Mouse (Mus musculus) kidney, embryonic 16.5 days (tissue): ENCODE data around the gene Pfdn6. TPM values are rescaled to one million over a fixed set of nuclear protein-coding genes. Genes with fewer than 3 reads are reported as not detected.

ENCODE experiments used
- ATAC-seq: fragments of 200-750 bp; cut with Nextera tagmentation; 2 replicates; pipeline ENCODE4 v1.8.0; 2017; ENCODE audit warnings: moderate TSS enrichment; ENCODE audit not compliant: low FRiP score, low TSS enrichment
- H3K27ac ChIP-seq: fragments of 300-500 bp; sonication (generic); 2 replicates; pipeline ENCODE4 v1.5.1; 2014; ENCODE audit warnings: low read length
- H3K27me3 ChIP-seq: fragments of 300-500 bp; sonication (generic); 2 replicates; pipeline ENCODE4 v1.6.1; 2014; ENCODE audit warnings: low read length, control low read depth, mixed read lengths; ENCODE audit not compliant: insufficient read depth
- H3K36me3 ChIP-seq: fragments of 300-500 bp; sonication (generic); 2 replicates; pipeline ENCODE4 v1.6.1; 2014; ENCODE audit warnings: low read length, control low read depth, mixed read lengths; ENCODE audit not compliant: insufficient read depth
- H3K4me1 ChIP-seq: fragments of 300-500 bp; sonication (generic); 2 replicates; pipeline ENCODE4 v1.6.1; 2014; ENCODE audit warnings: low read length, control low read depth, mixed read lengths; ENCODE audit not compliant: insufficient read depth
- H3K4me2 ChIP-seq: fragments of 300-500 bp; sonication (generic); replicated peaks from 2 replicates; pipeline ENCODE4 v1.6.1; 2014; ENCODE audit warnings: low read depth, low read length
- H3K4me3 ChIP-seq: fragments of 300-500 bp; sonication (generic); 2 replicates; pipeline ENCODE4 v1.5.1; 2014; ENCODE audit warnings: mild to moderate bottlenecking, low read length
- H3K9ac ChIP-seq: fragments of 300-500 bp; sonication (generic); replicated peaks from 2 replicates; pipeline ENCODE4 v1.6.1; 2014; ENCODE audit warnings: low read length
- H3K9me3 ChIP-seq: fragments of 300-500 bp; sonication (generic); 2 replicates; pipeline ENCODE4 v1.6.1; 2016; ENCODE audit warnings: low read length, control low read depth
- WGBS: fragments of 180-500 bp; shearing (Covaris S2); extraction: QIAGEN DNeasy Blood & Tissue Kit; methylation state at CpG from one replicate; pipeline ENCODE4 v1.1.7; 2014; 5-methylcytosine and 5-hydroxymethylcytosine counted together
- polyA plus RNA-seq: library from polyadenylated mRNA; unstranded; fragments of >200 nt; fragmentation: Nextera tagmentation; extraction: Ambion mirVana; gene quantifications from 2 replicates; pipeline ENCODE4 v1.2.1, GENCODE M21; 2015

The Pfdn6 gene
- polyA plus RNA-seq, 1 experiment from 2014 or later = 168 TPM

- 73% methylated on average over 10 of the region's 10 CpGs for WGBS
- Histone ChIP-seq H3K27me3 (no peaks in the 10 kb centered on the region), H3K4me3 (peak overlapping the region; percentile 51), H3K9me3 (no peaks in the 10 kb centered on the region), H3K4me2 (peak overlapping the region; percentile 75), H3K36me3 (peaks cover 39% of the 10 kb centered on the region), H3K9ac (peak overlapping the region; percentile 64; the same call in 1 of the 2 replicates), H3K4me1 (peaks cover 45% of the 10 kb centered on the region), H3K27ac (peak overlapping the region; percentile 92)
- ATAC-seq = no peak
These were observed 10.0 kb upstream of the Pfdn6 start for GRCm38 (mm10) chr17:33950131-33950625.

DNA sequence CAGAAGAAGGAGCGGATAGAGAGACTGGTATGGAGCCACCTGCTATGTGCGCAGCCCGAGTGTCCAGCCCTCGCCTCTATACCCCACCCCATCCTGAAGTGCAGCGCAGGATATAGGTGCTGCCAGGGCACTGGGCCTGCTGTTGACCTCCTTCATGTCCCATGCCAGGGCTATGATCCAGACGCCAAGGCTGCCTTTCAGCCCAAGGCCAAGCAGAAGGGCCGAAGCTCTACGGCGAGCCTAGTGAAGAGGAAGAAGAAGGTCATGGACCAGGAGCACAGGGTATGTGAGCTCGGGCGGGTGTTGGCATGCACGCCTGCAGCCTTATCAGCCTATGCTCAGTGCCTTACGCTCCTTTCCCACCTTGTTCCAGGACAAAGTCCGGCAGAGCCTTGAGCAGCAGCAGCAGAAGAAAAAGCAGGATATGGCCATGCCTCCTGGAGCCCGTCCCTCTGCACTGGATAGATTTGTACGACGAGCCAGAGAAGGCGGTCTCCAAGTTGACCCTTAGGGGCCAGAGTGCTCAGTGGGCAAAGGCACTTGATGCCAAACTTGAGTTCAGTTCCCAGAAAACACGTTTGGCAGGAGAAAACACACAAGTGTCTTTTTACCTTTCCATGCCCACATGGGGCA, 8.9 kb upstream of the Pfdn6 start:
- peaks cover 49% of the 10 kb centered on the region for H3K36me3 ChIP-seq
- no peak for ATAC-seq
- peaks cover 38% of the 10 kb centered on the region for H3K4me1 ChIP-seq
- H3K27ac ChIP-seq = no peak overlapping the region
- H3K4me3 ChIP-seq = no peak overlapping the region
- H3K4me2 ChIP-seq = no peak overlapping the region
- 89% methylated on average over 19 of the region's 19 CpGs for WGBS
- H3K9ac ChIP-seq = no peak overlapping the region
- no peaks in the 10 kb centered on the region for H3K9me3 ChIP-seq
- H3K27me3 ChIP-seq = no peaks in the 10 kb centered on the region

GRCm38 (mm10) chr17:33948090-33948904, 8.2 kb upstream of the Pfdn6 start:
- Histone ChIP-seq H3K9ac (no peak overlapping the region), H3K4me2 (no peak overlapping the region), H3K36me3 (peaks cover 48% of the 10 kb centered on the region), H3K4me1 (peaks cover 31% of the 10 kb centered on the region), H3K27ac (no peak overlapping the region), H3K9me3 (no peaks in the 10 kb centered on the region), H3K4me3 (no peak overlapping the region), H3K27me3 (no peaks in the 10 kb centered on the region)
- WGBS = 82% methylated on average over 22 of the region's 22 CpGs
- ATAC-seq = no peak

GRCm38 (mm10) chr17:33947430-33948089, 7.4 kb upstream of the Pfdn6 start:
- Histone ChIP-seq H3K4me1 (peaks cover 23% of the 10 kb centered on the region), H3K27me3 (no peaks in the 10 kb centered on the region), H3K27ac (no peak overlapping the region), H3K36me3 (peaks cover 46% of the 10 kb centered on the region), H3K4me2 (no peak overlapping the region), H3K9me3 (no peaks in the 10 kb centered on the region), H3K4me3 (no peak overlapping the region), H3K9ac (no peak overlapping the region)
- WGBS = 90% methylated on average over 10 of the region's 10 CpGs
- ATAC-seq = no peak

- no peak overlapping the region for H3K4me2 ChIP-seq
- H3K36me3 ChIP-seq = peaks cover 35% of the 10 kb centered on the region
- no peak for ATAC-seq
- H3K27me3 ChIP-seq = no peaks in the 10 kb centered on the region
- WGBS = 95% methylated on average over 15 of the region's 15 CpGs
- H3K4me3 ChIP-seq = no peak overlapping the region
- H3K4me1 ChIP-seq = peaks cover 17% of the 10 kb centered on the region
- H3K27ac ChIP-seq = no peak overlapping the region
- no peak overlapping the region for H3K9ac ChIP-seq
- H3K9me3 ChIP-seq = no peaks in the 10 kb centered on the region
These were observed 3.3 kb upstream of the Pfdn6 start for GRCm38 (mm10) chr17:33943454-33943853.

- peak overlapping the region; percentile 97 for H3K4me3 ChIP-seq
- no peaks in the 10 kb centered on the region for H3K27me3 ChIP-seq
- no peak for ATAC-seq
- no peaks in the 10 kb centered on the region for H3K9me3 ChIP-seq
- H3K9ac ChIP-seq = peak overlapping the region; percentile 89
- peaks cover 48% of the 10 kb centered on the region for H3K36me3 ChIP-seq
- WGBS = 54% methylated on average over 19 of the region's 19 CpGs
- H3K4me2 ChIP-seq = peak overlapping the region; percentile 95
- no peak overlapping the region for H3K27ac ChIP-seq
- H3K4me1 ChIP-seq = peaks cover 17% of the 10 kb centered on the region
These were observed 1.2 kb upstream of the Pfdn6 start for GRCm38 (mm10) chr17:33941381-33941780.

DNA sequence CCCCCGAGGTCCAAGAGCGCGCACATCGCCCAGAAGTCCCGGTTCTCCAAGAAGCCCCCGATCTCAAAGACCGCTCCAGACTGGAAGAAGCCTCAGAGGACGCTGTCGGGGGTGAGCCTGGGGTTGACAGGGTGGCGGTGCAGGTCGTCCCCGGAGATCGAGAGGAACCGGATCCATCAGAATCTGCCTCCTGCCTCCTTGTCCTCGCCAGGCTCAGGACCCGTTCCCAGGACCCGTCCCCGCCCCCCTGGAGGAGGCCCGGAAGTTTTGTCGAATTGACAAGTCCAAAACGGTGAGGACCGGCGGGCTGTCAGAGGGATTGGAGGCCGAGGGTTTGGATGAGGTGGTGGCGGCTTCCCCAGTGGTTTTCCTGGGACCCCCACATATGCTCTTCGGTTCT, 838 bp upstream of the Pfdn6 start:
- Histone ChIP-seq H3K27ac (no peak overlapping the region), H3K27me3 (no peaks in the 10 kb centered on the region), H3K9me3 (no peaks in the 10 kb centered on the region), H3K4me2 (peak overlapping the region; percentile 95), H3K36me3 (peaks cover 45% of the 10 kb centered on the region), H3K4me3 (peak overlapping the region; percentile 97), H3K4me1 (peaks cover 17% of the 10 kb centered on the region), H3K9ac (peak overlapping the region; percentile 89)
- ATAC-seq = no peak
- WGBS = 3% methylated on average over 26 of the region's 26 CpGs

DNA sequence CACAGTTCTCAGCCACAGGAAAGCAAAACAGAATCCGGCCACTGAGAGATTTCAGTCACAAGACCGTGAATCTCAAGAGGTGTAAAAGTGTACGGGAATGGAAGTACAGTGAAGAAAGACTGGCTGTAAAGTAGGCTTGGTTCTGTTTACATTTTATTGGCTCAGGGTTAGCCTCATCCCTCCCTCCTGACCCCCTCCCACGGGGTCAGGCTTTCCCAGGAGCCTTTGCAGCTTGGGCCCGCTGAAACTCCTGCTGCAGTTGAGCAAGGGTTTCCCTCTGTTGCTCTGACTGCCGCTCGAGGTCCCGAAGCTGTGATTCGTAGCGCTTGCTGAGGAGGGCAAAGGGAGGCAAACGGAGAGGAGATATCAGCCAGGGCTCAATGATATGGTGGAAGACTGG, 1.4 kb downstream of the Pfdn6 start:
- H3K27me3 ChIP-seq = no peaks in the 10 kb centered on the region
- 71% methylated on average over 11 of the region's 11 CpGs for whole genome bisulfite sequencing
- H3K4me2 ChIP-seq = no peak overlapping the region
- H3K27ac ChIP-seq = no peak overlapping the region
- peaks cover 37% of the 10 kb centered on the region for H3K36me3 ChIP-seq
- H3K9ac ChIP-seq = no peak overlapping the region
- ATAC-seq = no peak
- no peaks in the 10 kb centered on the region for H3K9me3 ChIP-seq
- peaks cover 17% of the 10 kb centered on the region for H3K4me1 ChIP-seq
- no peak overlapping the region for H3K4me3 ChIP-seq

- peaks cover 17% of the 10 kb centered on the region for H3K4me1 ChIP-seq
- no peak overlapping the region for H3K27ac ChIP-seq
- 87% methylated on average over 15 of the region's 15 CpGs for WGBS
- H3K9me3 ChIP-seq = no peaks in the 10 kb centered on the region
- H3K4me2 ChIP-seq = no peak overlapping the region
- H3K4me3 ChIP-seq = no peak overlapping the region
- H3K36me3 ChIP-seq = peaks cover 30% of the 10 kb centered on the region
- no peak overlapping the region for H3K9ac ChIP-seq
- H3K27me3 ChIP-seq = no peaks in the 10 kb centered on the region
- no peak for ATAC-seq
These were observed 3.1 kb downstream of the Pfdn6 start for GRCm38 (mm10) chr17:33936993-33937392.
